Mouse (Mus musculus): ENCODE data around the gene Slc38a11.

DNA sequence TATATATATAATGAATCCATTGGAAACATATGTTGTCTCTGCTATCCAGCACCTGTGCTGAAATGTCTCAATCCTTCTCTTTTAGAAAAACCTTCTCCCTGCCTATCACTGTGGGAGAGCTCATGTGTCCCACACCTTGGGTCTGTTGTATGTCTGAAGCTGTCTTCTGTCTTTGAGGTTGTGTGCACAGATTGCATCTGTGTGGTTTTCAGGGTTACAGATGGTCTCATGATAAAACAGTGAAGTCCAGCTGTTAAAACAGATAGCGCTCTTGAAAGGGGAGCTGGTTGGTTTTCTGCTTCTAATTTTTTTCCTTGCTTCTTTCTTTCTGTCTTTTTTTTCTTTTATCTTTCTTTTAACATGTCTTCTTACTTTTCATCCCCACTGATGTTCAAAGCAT is 41.6 kb upstream of the Slc38a11 start:
- TF ChIP-seq CTCF (conservative IDR thresholded peaks at IDR 0.05; ENCODE audit: insufficient read depth, insufficient read length, low read depth, low read length) (no peak), POLR2A (IDR thresholded peaks at IDR 0.05; ENCODE audit: low read depth, low read length) (no peak)

Data from kidney, adult 2 months (tissue).